Mouse (Mus musculus) hindbrain, embryonic 10.5 days (tissue): ENCODE measurements around the gene Zfyve27. TPM values are rescaled to one million over a fixed set of nuclear protein-coding genes. Genes with fewer than 3 reads are reported as not detected.

Experiments used
- DNase-seq: peaks from one replicate; pipeline ENCODE4 v3.0.0-alpha.2; 2017; ENCODE audit warnings: low spot score
- H3K27ac ChIP-seq: fragments of 300-500 bp; sonication (generic); 2 replicates; pipeline ENCODE4 v1.5.1; 2016; ENCODE audit warnings: mild to moderate bottlenecking, moderate library complexity
- H3K27me3 ChIP-seq: fragments of 300-500 bp; sonication (generic); 2 replicates; pipeline ENCODE4 v1.6.1; 2016; ENCODE audit warnings: mild to moderate bottlenecking; ENCODE audit not compliant: poor library complexity, insufficient read depth, severe bottlenecking
- H3K36me3 ChIP-seq: fragments of 300-500 bp; sonication (generic); 2 replicates; pipeline ENCODE4 v1.6.1; 2016; ENCODE audit warnings: mild to moderate bottlenecking, moderate library complexity
- H3K4me1 ChIP-seq: fragments of 300-500 bp; sonication (generic); replicated peaks from 2 replicates; pipeline ENCODE4 v1.6.1; 2016; ENCODE audit warnings: mild to moderate bottlenecking
- H3K4me3 ChIP-seq: fragments of 300-500 bp; sonication (generic); 2 replicates; pipeline ENCODE4 v1.5.1; 2016; ENCODE audit warnings: mild to moderate bottlenecking, moderate library complexity
- H3K9me3 ChIP-seq: fragments of 300-500 bp; sonication (generic); 2 replicates; pipeline ENCODE4 v1.6.1; 2016; ENCODE audit warnings: mild to moderate bottlenecking, moderate library complexity
- WGBS: fragments of 180-500 bp; shearing (Covaris S2); methylation state at CpG from one replicate; pipeline ENCODE4 v1.1.7; 2016; 5-methylcytosine and 5-hydroxymethylcytosine counted together
- polyA plus RNA-seq: library from polyadenylated mRNA; unstranded; fragments of >200 nt; fragmentation: Nextera tagmentation; extraction: Ambion mirVana; gene quantifications from 2 replicates; pipeline ENCODE4 v1.2.1, GENCODE M21; 2016

The Zfyve27 gene
- polyA plus RNA-seq: 35.3 and 40.2 TPM in 2 replicates

DNA sequence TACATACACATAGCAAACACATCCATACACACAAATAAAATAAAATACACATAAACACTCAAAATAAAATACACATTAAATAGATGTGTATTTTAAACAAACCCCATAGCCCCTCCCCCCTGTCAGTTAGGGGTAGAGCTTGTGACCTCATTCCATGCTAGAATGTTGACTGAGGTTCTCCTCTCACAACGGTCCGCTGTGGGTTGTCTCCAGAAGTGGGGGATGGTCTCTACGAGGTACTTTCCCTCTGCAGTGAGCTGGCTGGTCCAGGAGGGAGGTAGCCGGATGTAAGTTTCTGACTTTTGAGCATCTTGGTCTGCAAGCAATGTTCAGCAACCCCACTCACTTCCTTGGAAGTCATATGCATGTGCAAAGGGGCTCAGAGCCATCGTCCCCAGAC is at the start of gene Zfyve27:
Gene Zfyve27 (plus strand): TSS at position 188 of the 400 bp plus-strand sequence.
- DNase-seq: no peak
- Histone ChIP-seq H3K9me3 (no peaks in the 10 kb centered on the region), H3K27me3 (peaks cover 20% of the 10 kb centered on the region), H3K4me1 (peaks cover 2% of the 10 kb centered on the region; the same call in 1 of the 2 replicates), H3K4me3 (no peak within 1 kb of the TSS), H3K27ac (no peak within 1 kb of the TSS), H3K36me3 (no peaks in the 10 kb centered on the region)
- 81% methylated on average over 5 of the region's 5 CpGs for WGBS

DNA sequence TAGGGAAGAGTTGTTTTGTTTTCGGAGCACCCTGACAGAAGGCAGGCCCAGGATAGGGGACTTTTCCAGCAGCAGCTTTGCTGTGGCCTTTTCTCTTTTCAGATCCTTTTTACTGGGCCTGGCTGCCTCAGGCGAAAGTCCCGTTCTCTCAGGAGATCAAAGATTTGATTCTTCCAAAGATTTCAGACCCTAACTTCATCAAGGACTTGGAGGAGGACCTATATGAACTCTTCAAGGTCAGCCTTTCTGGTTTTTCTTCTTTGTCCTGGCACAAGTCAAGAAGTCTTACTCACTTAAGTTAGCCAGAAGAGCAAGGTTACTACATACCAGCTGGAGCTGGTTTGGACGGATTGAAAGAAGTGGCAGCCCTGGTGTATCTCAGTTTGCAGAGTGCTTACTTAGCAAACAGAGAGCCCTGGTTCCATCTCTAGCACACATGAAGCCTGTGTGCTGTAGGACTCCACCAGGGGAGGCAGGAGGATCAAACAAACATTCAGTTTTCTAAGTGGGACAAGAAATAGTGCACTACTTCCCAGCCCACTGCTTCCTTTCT is 47.9 kb upstream of the Zfyve27 start:
- H3K4me1 ChIP-seq: no peaks in the 10 kb centered on the region
- no peak overlapping the region for H3K27ac ChIP-seq
- no peak for DNase-seq
- no peaks in the 10 kb centered on the region for H3K9me3 ChIP-seq
- H3K27me3 ChIP-seq: no peaks in the 10 kb centered on the region
- no peak overlapping the region for H3K4me3 ChIP-seq
- WGBS: 91% methylated on average over 4 of the region's 4 CpGs
- H3K36me3 ChIP-seq: peaks cover 86% of the 10 kb centered on the region

DNA sequence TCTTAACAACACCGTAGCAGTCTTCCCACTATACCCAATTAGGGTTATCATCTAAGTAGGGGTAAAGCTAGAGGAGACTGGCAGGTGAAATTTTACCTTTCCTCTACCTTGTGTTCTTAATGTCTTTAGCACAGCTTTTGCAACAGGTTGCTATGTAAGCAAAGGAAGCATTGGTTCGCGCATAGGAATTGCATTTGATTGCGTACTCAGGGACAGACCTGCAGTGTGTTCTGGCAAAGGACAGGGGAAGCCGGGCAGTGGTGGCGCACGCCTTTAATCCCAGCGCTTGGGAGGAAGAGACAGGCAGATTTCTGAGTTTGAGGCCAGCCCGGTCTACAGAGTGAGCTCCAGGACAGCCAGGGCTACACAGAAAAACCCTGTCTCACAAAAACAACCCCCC is 45.6 kb upstream of the Zfyve27 start:
- no peak for DNase-seq
- Histone ChIP-seq H3K4me3 (no peak overlapping the region), H3K36me3 (peaks cover 99% of the 10 kb centered on the region), H3K9me3 (no peaks in the 10 kb centered on the region), H3K4me1 (no peaks in the 10 kb centered on the region), H3K27ac (no peak overlapping the region), H3K27me3 (no peaks in the 10 kb centered on the region)
- 94% methylated on average over 9 of the region's 9 CpGs for WGBS

DNA sequence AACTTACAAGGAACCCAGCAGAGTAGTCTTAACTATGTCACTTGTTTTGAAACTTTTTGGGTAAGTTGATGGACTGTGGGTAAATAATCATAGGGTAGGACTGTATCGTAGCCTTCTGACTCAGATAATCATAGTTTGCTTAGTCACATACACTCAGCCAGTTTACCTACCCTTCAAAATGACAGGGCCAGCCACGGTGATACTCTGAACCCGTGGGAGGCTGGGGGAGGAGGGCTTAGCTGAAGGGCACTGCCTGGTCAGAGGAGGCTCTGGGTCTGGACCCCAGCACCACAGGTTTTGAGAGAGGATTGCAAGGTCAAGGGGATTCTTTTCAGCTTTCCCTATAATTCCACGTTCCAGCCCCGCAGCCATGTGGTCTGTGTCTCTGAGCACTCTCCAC is 45.2 kb upstream of the Zfyve27 start:
- 89% methylated on average over 5 of the region's 5 CpGs for WGBS
- Histone ChIP-seq H3K36me3 (peaks cover 99% of the 10 kb centered on the region), H3K27me3 (no peaks in the 10 kb centered on the region), H3K27ac (no peak overlapping the region), H3K4me1 (no peaks in the 10 kb centered on the region), H3K4me3 (no peak overlapping the region), H3K9me3 (no peaks in the 10 kb centered on the region)
- no peak for DNase-seq

DNA sequence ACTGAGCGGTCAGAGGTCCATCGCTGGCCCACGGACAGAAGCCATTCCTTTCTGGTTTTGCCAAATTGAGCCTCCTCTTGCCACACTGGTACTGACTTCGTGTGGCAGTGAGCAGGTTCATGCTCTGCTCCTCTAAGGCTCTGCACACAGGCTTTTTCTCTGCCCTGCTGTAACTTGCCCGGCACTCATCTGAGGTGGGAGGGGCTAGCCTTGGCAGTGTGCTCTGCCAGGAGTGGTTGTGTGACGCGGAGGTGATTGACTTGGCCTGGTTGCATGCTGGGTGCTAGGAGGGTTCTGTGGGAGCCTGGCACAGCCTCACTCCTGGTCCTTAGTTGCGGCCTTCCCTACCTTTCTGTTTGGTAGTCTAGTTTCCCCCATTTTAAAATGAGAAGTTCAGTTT is 43.3 kb upstream of the Zfyve27 start:
- Histone ChIP-seq H3K36me3 (peaks cover 97% of the 10 kb centered on the region), H3K9me3 (no peaks in the 10 kb centered on the region), H3K27ac (no peak overlapping the region), H3K4me3 (no peak overlapping the region), H3K4me1 (0 out of 2 replicates have a peak, but pooled peaks cover 4% of the 10 kb centered on the region), H3K27me3 (no peaks in the 10 kb centered on the region)
- 97% methylated on average over 8 of the region's 8 CpGs for WGBS
- DNase-seq: no peak

DNA sequence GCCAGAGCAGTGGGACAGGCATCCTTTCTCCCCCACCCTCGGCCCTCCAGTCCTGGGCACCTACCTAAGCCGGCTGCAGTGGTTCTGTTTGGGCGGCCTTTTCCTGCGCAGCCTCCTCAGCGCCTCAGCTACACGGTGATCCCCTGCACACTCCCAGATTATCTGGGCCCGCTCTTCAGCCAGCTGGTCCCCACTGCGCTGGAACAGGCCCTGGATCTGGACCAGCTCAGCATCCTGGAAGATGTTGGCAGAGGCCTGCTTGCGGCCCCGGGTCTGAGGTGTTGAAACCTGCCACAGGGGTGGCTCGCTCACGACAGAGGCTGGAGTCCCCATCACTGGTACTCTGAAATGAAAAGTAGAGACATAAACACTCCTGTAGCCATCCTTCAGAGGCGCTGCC is 39.1 kb upstream of the Zfyve27 start:
- 88% methylated on average over 13 of the region's 13 CpGs for WGBS
- DNase-seq: no peak
- H3K27ac ChIP-seq: no peak overlapping the region

DNA sequence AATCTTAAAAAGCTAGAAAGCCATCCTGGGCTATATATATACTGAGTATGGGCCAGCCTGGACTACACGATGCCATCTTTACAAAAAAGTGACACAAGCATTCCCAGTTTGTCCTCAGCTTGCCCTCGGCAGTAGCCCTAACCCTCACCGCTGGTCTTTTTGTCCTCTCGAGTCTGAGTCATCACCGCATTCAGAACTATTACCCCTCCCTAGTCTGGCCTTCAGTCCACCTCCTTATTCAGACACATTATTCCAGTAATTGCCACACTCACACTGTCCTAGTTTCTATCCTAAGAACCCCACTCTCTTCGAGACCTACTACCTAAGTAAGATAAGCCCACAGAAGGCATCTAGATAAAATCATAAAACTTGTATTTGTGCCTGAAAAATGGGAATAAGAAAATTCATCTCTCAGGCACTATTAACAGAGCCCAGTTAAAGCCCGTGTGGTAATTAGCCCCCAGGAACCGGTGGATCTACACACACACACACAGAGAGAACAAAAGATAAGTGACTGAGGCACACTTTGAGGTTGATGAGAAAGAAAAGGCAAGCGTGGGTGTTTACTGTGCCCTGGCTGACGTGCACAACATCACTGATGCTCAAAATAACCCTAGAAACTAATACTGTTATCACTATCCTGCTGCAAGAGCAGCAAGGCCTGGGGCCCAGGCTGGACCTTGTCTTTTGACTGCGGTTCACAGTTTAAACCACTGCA is 38.1 kb upstream of the Zfyve27 start:
- H3K4me3 ChIP-seq: no peak overlapping the region
- H3K27me3 ChIP-seq: peaks cover 17% of the 10 kb centered on the region; the same call in 1 of the 2 replicates
- H3K36me3 ChIP-seq: peaks cover 46% of the 10 kb centered on the region
- peaks cover 29% of the 10 kb centered on the region for H3K4me1 ChIP-seq
- H3K27ac ChIP-seq: no peak overlapping the region
- WGBS: 85% methylated on average over 11 of the region's 11 CpGs
- no peaks in the 10 kb centered on the region for H3K9me3 ChIP-seq
- no peak for DNase-seq

More for the DNA sequence above, 39.1 kb upstream of the Zfyve27 start:
- peaks cover 55% of the 10 kb centered on the region for H3K36me3 ChIP-seq
- peaks cover 12% of the 10 kb centered on the region; the same call in 1 of the 2 replicates for H3K27me3 ChIP-seq
- H3K9me3 ChIP-seq: no peaks in the 10 kb centered on the region
- H3K4me3 ChIP-seq: no peak overlapping the region
- peaks cover 22% of the 10 kb centered on the region for H3K4me1 ChIP-seq

DNA sequence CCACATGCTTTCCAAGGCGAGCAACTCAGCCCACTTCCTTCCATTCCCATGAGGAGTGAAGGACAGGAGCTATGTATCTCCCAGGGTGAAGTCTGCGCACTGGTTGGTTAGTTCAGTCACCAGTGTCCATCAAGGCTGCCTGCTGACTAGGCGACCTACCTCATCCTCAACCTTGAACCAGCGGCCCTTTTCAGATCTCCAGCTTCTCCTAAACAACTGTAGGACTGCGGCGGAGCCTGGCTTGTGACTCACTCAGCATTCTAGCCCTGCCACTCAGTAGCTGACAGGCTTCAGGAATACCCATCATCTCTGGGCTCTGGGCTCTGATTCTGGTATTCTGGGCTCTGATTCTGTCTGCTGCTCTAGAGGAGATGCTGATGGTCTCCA is 37.5 kb upstream of the Zfyve27 start:
- no peak for DNase-seq
- peaks cover 29% of the 10 kb centered on the region for H3K4me1 ChIP-seq
- no peak overlapping the region for H3K4me3 ChIP-seq
- WGBS: 86% methylated on average over 6 of the region's 6 CpGs
- peaks cover 17% of the 10 kb centered on the region; the same call in 1 of the 2 replicates for H3K27me3 ChIP-seq
- H3K36me3 ChIP-seq: peaks cover 40% of the 10 kb centered on the region
- H3K9me3 ChIP-seq: no peaks in the 10 kb centered on the region
- H3K27ac ChIP-seq: no peak overlapping the region

DNA sequence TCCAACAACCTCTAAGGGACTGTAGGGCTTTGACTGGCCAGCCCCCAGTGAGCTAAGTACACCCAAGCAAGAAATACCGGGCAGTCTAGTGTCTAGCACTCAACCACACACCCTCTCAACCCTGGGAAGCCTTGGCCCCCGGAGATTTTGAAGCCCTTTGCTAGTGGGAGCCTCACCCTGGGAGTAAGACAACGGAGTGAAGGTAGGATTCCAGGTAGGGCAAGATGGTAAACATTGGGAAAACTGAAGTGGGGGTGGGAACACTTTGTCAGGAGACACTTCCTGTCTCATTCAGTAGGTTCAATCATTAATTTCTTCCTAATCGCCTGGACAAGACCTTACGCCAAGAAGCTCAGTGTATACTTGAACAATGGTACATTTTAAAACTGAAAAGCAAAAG is 36.7 kb upstream of the Zfyve27 start:
- peaks cover 29% of the 10 kb centered on the region for H3K4me1 ChIP-seq
- H3K9me3 ChIP-seq: no peaks in the 10 kb centered on the region
- peaks cover 32% of the 10 kb centered on the region for H3K36me3 ChIP-seq
- no peak overlapping the region for H3K27ac ChIP-seq
- DNase-seq: no peak
- no peak overlapping the region for H3K4me3 ChIP-seq
- WGBS: 90% methylated on average over 5 of the region's 5 CpGs
- H3K27me3 ChIP-seq: peaks cover 17% of the 10 kb centered on the region; the same call in 1 of the 2 replicates

DNA sequence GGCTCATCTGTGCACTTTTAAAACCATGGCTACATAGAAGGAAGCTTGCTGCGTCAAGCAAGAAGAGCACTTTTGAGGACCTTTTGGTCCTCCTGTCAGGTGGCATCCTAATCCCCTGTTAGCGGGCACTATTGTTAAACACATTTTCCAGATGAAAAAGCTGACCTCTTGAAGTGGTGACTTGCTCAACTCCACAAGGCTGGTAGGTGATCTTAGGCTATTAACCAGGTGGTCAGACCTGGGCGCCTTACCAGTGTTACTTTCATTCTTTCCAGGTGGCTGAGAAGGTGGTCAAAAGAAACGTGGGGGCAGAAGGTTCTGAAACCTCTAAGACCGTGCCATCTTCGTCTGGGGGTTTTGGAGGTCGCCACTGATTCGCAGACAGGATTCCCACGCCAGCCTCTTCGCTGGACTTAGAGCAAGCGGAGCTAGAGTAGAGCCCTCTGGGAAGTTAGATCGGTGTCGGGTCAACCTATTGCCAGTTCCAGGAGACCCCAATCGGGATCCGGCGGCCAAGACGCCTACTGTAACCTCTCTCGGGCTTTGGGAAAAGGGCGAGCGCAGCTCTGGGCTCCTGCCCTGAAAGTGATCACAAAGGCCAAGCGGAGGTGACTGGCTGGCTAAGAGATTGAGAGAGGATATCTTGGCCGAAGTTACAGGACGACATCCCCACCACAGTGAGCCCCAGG is 35.6 kb upstream of the Zfyve27 start:
- peaks cover 20% of the 10 kb centered on the region for H3K36me3 ChIP-seq
- peaks cover 29% of the 10 kb centered on the region for H3K4me1 ChIP-seq
- 6% methylated on average over 23 of the region's 23 CpGs for WGBS
- peak overlapping the region; percentile 76 for H3K4me3 ChIP-seq
- peak overlapping the region; percentile 87 for H3K27ac ChIP-seq
- peaks cover 17% of the 10 kb centered on the region; the same call in 1 of the 2 replicates for H3K27me3 ChIP-seq
- H3K9me3 ChIP-seq: no peaks in the 10 kb centered on the region
- DNase-seq: no peak

DNA sequence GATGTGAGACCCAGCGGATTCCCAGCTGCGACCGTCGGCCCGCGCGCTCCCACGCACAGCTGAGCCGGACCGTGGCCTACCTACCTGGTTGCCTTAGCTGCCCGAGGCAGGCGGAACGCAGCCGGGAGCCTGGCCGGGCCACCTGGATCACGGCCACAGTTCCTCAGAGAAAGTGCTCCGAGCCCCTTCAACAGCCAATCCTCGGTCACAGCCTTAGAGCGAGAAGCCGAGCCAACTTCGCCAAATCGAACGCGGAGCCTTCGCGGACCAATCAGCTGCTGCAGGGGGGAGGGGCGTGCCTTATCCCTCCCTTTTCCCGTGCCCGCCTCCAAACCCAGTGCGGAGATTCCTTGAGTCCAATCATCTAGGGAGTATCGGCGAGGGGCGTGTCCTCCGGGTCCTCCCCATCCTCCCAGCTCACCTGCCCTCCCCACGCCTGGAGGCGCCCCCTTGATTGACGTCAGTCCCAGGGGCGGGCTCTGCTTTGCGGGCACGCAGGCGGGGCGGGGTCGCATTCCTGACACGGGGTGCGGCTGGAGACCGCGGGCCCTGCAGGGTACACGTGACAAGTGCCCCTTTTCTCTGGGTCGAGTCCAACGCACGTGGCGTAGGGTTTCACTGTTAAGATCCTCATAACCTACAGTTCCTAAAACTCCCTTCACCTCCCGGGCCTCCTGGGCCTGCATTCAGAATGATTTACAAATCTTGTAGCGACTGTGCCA is 34.8 kb upstream of the Zfyve27 start, which contains the start of gene Avpi1:
Gene Avpi1 (minus strand): TSS at position 273 of the 722 bp plus-strand sequence.
- H3K9me3 ChIP-seq: no peaks in the 10 kb centered on the region
- H3K4me3 ChIP-seq: peak within 1 kb of the TSS; percentile 76
- peak within 1 kb of the TSS; percentile 87 for H3K27ac ChIP-seq
- under 1% methylated on average over 54 of the region's 54 CpGs for WGBS
- peak; percentile 97 for DNase-seq
- H3K4me1 ChIP-seq: peaks cover 29% of the 10 kb centered on the region
- peaks cover 13% of the 10 kb centered on the region for H3K36me3 ChIP-seq
- H3K27me3 ChIP-seq: peaks cover 17% of the 10 kb centered on the region; the same call in 1 of the 2 replicates

DNA sequence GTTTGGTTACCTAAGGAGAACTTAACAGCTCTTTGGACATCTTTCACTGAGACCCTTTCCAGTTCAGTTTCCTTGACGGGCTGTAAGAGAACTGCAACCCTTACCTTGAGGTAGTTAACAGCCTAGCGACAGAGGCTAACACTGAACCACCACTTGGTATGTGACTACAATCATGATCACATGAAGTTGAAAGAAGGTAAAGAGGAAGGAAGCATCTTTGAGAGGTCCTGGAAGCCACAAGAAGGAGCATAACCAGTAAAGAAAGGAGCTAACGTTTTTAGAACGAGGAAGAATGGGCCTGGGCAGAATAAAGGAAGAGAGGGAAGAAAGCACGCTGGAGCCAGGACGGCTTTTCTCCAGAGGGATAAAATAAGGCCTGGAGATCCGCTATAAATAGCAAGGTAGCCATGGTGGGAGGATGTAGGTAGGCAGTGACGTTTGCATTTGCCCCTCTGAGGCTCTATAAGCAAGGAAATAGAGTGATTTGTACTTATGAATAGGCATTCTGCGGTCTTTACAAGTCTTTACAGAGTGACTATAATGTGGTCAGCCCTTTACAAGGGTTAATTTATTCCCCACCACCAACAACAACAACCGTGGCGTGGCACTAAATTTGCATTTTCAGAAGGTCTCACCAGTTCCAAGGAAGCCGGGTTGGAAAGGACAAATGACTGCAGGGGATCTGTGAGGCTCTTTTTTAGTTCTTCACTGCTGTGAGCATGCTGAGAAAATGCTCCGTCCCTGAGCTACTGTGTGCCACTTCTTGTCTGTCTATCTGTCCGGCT is 34.0 kb upstream of the Zfyve27 start:
- peak overlapping the region; percentile 87 for H3K27ac ChIP-seq
- H3K4me1 ChIP-seq: peaks cover 26% of the 10 kb centered on the region
- DNase-seq: no peak
- WGBS: 26% methylated on average over 14 of the region's 14 CpGs
- no peaks in the 10 kb centered on the region for H3K9me3 ChIP-seq
- peaks cover 17% of the 10 kb centered on the region; the same call in 1 of the 2 replicates for H3K27me3 ChIP-seq
- peak overlapping the region; percentile 76 for H3K4me3 ChIP-seq
- H3K36me3 ChIP-seq: peaks cover 5% of the 10 kb centered on the region
